Mouse (Mus musculus) kidney, postnatal 25 days (tissue): ENCODE data around the gene Cyren.

ENCODE experiments used
- DNase-seq, 2 experiments: peaks; one replicate each; pipeline ENCODE4 v3.0.0; 2021; ENCODE audit warnings: mixed read lengths in 2 of 2

Cyren gene

GRCm38 (mm10) chr6:34866786-34867185 lies 11.1 kb downstream of the Cyren start:
- no peak for DNase-seq

- DNase-seq: peak; percentile 56 to 76
Observed at GRCm38 (mm10) chr6:34865711-34866593, 11.9 kb downstream of the Cyren start.

- DNase-seq: peak; percentile 43 to 63
Observed at GRCm38 (mm10) chr6:34865213-34865612, 12.6 kb downstream of the Cyren start.

- DNase-seq: no peak
Observed at GRCm38 (mm10) chr6:34863786-34864514, 13.9 kb downstream of the Cyren start.

GRCm38 (mm10) chr6:34862791-34863403 lies 15.0 kb downstream of the Cyren start, which contains the start of gene Tmem140:
Tmem140 (plus strand) TSS chr6:34863146.
- peak; percentile 60 to 72 for DNase-seq

GRCm38 (mm10) chr6:34862381-34862780 lies 15.5 kb downstream of the Cyren start:
- peak; percentile 55 to 72 for DNase-seq

- no peak for DNase-seq
Observed at GRCm38 (mm10) chr6:34861546-34862053, 16.3 kb downstream of the Cyren start.

- DNase-seq: no peak
Observed at GRCm38 (mm10) chr6:34832352-34832751, 45.5 kb downstream of the Cyren start.

GRCm38 (mm10) chr6:34824406-34824805 lies 53.5 kb downstream of the Cyren start:
- DNase-seq: no peak
